Mouse (Mus musculus) E14TG2a.4 (cell line): ENCODE measurements around the gene Nhej1.

Experiments
- CTCF ChIP-seq: conservative IDR thresholded peaks from 2 replicates; pipeline ENCODE4 v1.5.1; 2014; ENCODE audit warnings: low read length
- NANOG ChIP-seq: IDR thresholded peaks from 2 replicates; pipeline ENCODE4 v1.6.1; 2014; ENCODE audit warnings: borderline replicate concordance, low read length, mixed read lengths
- POU5F1 ChIP-seq: IDR thresholded peaks from 2 replicates; pipeline ENCODE4 v1.6.1; 2014; ENCODE audit warnings: low read length, borderline replicate concordance

DNA sequence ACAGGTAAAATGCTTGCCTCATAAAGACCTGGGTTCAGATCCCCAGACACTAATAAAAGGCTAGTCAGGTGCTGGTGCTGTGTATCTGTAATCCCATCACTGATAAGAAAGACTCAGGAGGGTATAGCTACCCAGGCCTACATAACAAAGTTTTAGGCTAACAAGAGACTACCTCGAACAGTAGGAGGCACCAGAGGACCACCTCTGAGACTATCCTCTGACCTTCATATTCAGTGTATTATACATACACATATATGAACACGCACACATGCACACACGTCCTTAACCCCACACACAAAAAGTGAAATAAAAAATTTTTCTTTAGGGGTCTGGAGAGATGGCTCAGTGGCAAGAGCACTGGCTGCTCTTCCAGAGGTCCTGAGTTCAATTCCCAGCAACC is 2.8 kb downstream of the Nhej1 start:
- TF ChIP-seq CTCF (no peak), NANOG (no peak), POU5F1 (no peak)
